Mouse (Mus musculus) bone marrow, adult 2 months (tissue): ENCODE measurements around the gene Nek9.

ENCODE experiments used
- CTCF ChIP-seq: fragments of 200-500 bp; IDR thresholded peaks from 2 replicates; pipeline ENCODE4 v1.5.1; 2011; ENCODE audit warnings: low read length, control low read depth; ENCODE audit not compliant: control insufficient read depth, insufficient read depth
- POLR2A ChIP-seq: fragments of 200-500 bp; IDR thresholded peaks from 2 replicates; pipeline ENCODE4 v1.6.1; 2011; ENCODE audit warnings: low read depth, mild to moderate bottlenecking, control low read depth, low read length, borderline replicate concordance; ENCODE audit not compliant: control insufficient read depth

GRCm38 (mm10) chr12:85264531-85264930 lies 74.6 kb downstream of the Nek9 start:
- TF ChIP-seq CTCF (no peak), POLR2A (no peak)
